Mouse (Mus musculus) liver, embryonic 11.5 days (tissue): ENCODE data around the gene Metap2. TPM values are rescaled to one million over a fixed set of nuclear protein-coding genes. Genes with fewer than 3 reads are reported as not detected.

ENCODE experiments used
- ATAC-seq: fragments of 200-750 bp; cut with Nextera tagmentation; replicated peaks from 2 replicates; pipeline ENCODE4 v1.8.0; 2017; ENCODE audit warnings: moderate number of reproducible peaks, mild to moderate bottlenecking, moderate TSS enrichment, moderate library complexity; ENCODE audit not compliant: low FRiP score
- DNase-seq: peaks from one replicate; pipeline ENCODE4 v3.0.0-alpha.2; 2017; ENCODE audit warnings: low spot score
- H3K27ac ChIP-seq: fragments of 300-500 bp; sonication (generic); 2 replicates; pipeline ENCODE4 v1.5.1; 2014; ENCODE audit warnings: mild to moderate bottlenecking, low read depth, low read length, control low read depth
- H3K27me3 ChIP-seq: fragments of 300-500 bp; sonication (generic); replicated peaks from 2 replicates; pipeline ENCODE4 v1.6.1; 2014; ENCODE audit warnings: low read length, mixed read lengths; ENCODE audit not compliant: control insufficient read depth, insufficient read depth
- H3K36me3 ChIP-seq: fragments of 300-500 bp; sonication (generic); 2 replicates; pipeline ENCODE4 v1.6.1; 2014; ENCODE audit warnings: mild to moderate bottlenecking, low read length, moderate library complexity, mixed read lengths; ENCODE audit not compliant: control insufficient read depth, insufficient read depth
- H3K4me1 ChIP-seq: fragments of 300-500 bp; sonication (generic); replicated peaks from 2 replicates; pipeline ENCODE4 v1.6.1; 2014; ENCODE audit warnings: low read length, mixed read lengths; ENCODE audit not compliant: control insufficient read depth, insufficient read depth
- H3K4me2 ChIP-seq: fragments of 300-500 bp; sonication (generic); 2 replicates; pipeline ENCODE4 v1.6.1; 2014; ENCODE audit warnings: mild to moderate bottlenecking, control low read depth, moderate library complexity
- H3K4me3 ChIP-seq: fragments of 300-500 bp; sonication (generic); 2 replicates; pipeline ENCODE4 v1.5.1; 2014; ENCODE audit warnings: low read depth, low read length, control low read depth
- H3K9ac ChIP-seq: fragments of 300-500 bp; sonication (generic); 2 replicates; pipeline ENCODE4 v1.6.1; 2014; ENCODE audit warnings: low read depth, low read length, control low read depth
- H3K9me3 ChIP-seq: fragments of 300-500 bp; sonication (generic); 2 replicates; pipeline ENCODE4 v1.6.1; 2016; ENCODE audit warnings: low read length, inconsistent platforms, mixed read lengths; ENCODE audit not compliant: control insufficient read depth
- WGBS: fragments of 180-500 bp; shearing (Covaris S2); extraction: QIAGEN DNeasy Blood & Tissue Kit; methylation state at CpG from one replicate; pipeline ENCODE4 v1.1.7; 2014; 5-methylcytosine and 5-hydroxymethylcytosine counted together
- polyA plus RNA-seq: library from polyadenylated mRNA; unstranded; fragments of >200 nt; fragmentation: Nextera tagmentation; extraction: Ambion mirVana; gene quantifications from 2 replicates; pipeline ENCODE4 v1.2.1, GENCODE M21; 2014

The Metap2 gene
- 397 and 398 TPM in 2 replicates for polyA plus RNA-seq

GRCm38 (mm10) chr10:93897043-93897646 is at the start of gene Metap2:
Gene Metap2 (minus strand): TSS chr10:93897093.
- Histone ChIP-seq H3K4me2 (no peak within 1 kb of the TSS), H3K27ac (no peak within 1 kb of the TSS), H3K9ac (no peak within 1 kb of the TSS), H3K4me1 (peaks cover 2% of the 10 kb centered on the region; the same call in 1 of the 2 replicates), H3K27me3 (no peaks in the 10 kb centered on the region), H3K36me3 (no peaks in the 10 kb centered on the region), H3K9me3 (no peaks in the 10 kb centered on the region), H3K4me3 (no peak within 1 kb of the TSS)
- 72% methylated on average over 7 of the region's 7 CpGs for WGBS
- DNase-seq (no peak), ATAC-seq (no peak)

- H3K4me1 ChIP-seq: no peaks in the 10 kb centered on the region; the same call in 1 of the 2 replicates
- H3K9ac ChIP-seq: no peak overlapping the region
- H3K4me2 ChIP-seq: no peak overlapping the region
- no peaks in the 10 kb centered on the region for H3K9me3 ChIP-seq
- no peak overlapping the region for H3K4me3 ChIP-seq
- H3K27ac ChIP-seq: no peak overlapping the region
- ATAC-seq (peak; percentile 58), DNase-seq (no peak)
- 51% methylated on average over 9 of the region's 9 CpGs for WGBS
- H3K27me3 ChIP-seq: no peaks in the 10 kb centered on the region
- no peaks in the 10 kb centered on the region for H3K36me3 ChIP-seq
Measured at GRCm38 (mm10) chr10:93945843-93946499, 49.1 kb upstream of the Metap2 start.

GRCm38 (mm10) chr10:93945364-93945763 is 48.5 kb upstream of the Metap2 start:
- no peak overlapping the region for H3K4me2 ChIP-seq
- no peaks in the 10 kb centered on the region for H3K9me3 ChIP-seq
- DNase-seq: no peak
- no peaks in the 10 kb centered on the region for H3K27me3 ChIP-seq
- WGBS: 41% methylated on average over 4 of the region's 4 CpGs
- ATAC-seq: no peak
- no peak overlapping the region for H3K27ac ChIP-seq
- H3K36me3 ChIP-seq: no peaks in the 10 kb centered on the region
- H3K9ac ChIP-seq: no peak overlapping the region
- H3K4me1 ChIP-seq: no peaks in the 10 kb centered on the region; the same call in 1 of the 2 replicates
- H3K4me3 ChIP-seq: no peak overlapping the region

- WGBS: 56% methylated on average over 5 of the region's 5 CpGs
- H3K4me2 ChIP-seq: no peak overlapping the region
- no peaks in the 10 kb centered on the region for H3K36me3 ChIP-seq
- H3K27ac ChIP-seq: no peak overlapping the region
- ATAC-seq (no peak), DNase-seq (no peak)
- no peak overlapping the region for H3K9ac ChIP-seq
- no peaks in the 10 kb centered on the region for H3K27me3 ChIP-seq
- no peaks in the 10 kb centered on the region for H3K9me3 ChIP-seq
- H3K4me3 ChIP-seq: no peak overlapping the region
- H3K4me1 ChIP-seq: no peaks in the 10 kb centered on the region; the same call in 1 of the 2 replicates
Measured at GRCm38 (mm10) chr10:93944241-93944640, 47.3 kb upstream of the Metap2 start.

- ATAC-seq (no peak), DNase-seq (no peak)
- Histone ChIP-seq H3K4me3 (no peak overlapping the region), H3K4me2 (no peak overlapping the region), H3K27me3 (no peaks in the 10 kb centered on the region), H3K36me3 (no peaks in the 10 kb centered on the region), H3K9me3 (no peaks in the 10 kb centered on the region), H3K4me1 (no peaks in the 10 kb centered on the region), H3K9ac (no peak overlapping the region), H3K27ac (no peak overlapping the region)
- 75% methylated on average over 5 of the region's 5 CpGs for WGBS
Measured at GRCm38 (mm10) chr10:93940279-93940678, 43.4 kb upstream of the Metap2 start.

- Histone ChIP-seq H3K4me2 (no peak overlapping the region), H3K9me3 (no peaks in the 10 kb centered on the region), H3K4me3 (no peak overlapping the region), H3K9ac (no peak overlapping the region), H3K36me3 (no peaks in the 10 kb centered on the region), H3K4me1 (no peaks in the 10 kb centered on the region), H3K27ac (no peak overlapping the region), H3K27me3 (no peaks in the 10 kb centered on the region)
- ATAC-seq (no peak), DNase-seq (no peak)
- WGBS: 87% methylated on average over 8 of the region's 8 CpGs
Measured at GRCm38 (mm10) chr10:93939676-93940075, 42.8 kb upstream of the Metap2 start.

- H3K27ac ChIP-seq: no peak overlapping the region
- no peak for ATAC-seq
- no peak for DNase-seq
- H3K4me1 ChIP-seq: no peaks in the 10 kb centered on the region
- no peaks in the 10 kb centered on the region for H3K9me3 ChIP-seq
- no peak overlapping the region for H3K4me2 ChIP-seq
- H3K9ac ChIP-seq: no peak overlapping the region
- 91% methylated on average over 20 of the region's 20 CpGs for WGBS
- H3K27me3 ChIP-seq: no peaks in the 10 kb centered on the region
- no peaks in the 10 kb centered on the region for H3K36me3 ChIP-seq
- no peak overlapping the region for H3K4me3 ChIP-seq
Measured at GRCm38 (mm10) chr10:93938844-93939271, 42.0 kb upstream of the Metap2 start.

- no peak for DNase-seq
- no peaks in the 10 kb centered on the region for H3K27me3 ChIP-seq
- no peaks in the 10 kb centered on the region for H3K4me1 ChIP-seq
- no peak overlapping the region for H3K4me3 ChIP-seq
- no peak overlapping the region for H3K9ac ChIP-seq
- H3K4me2 ChIP-seq: no peak overlapping the region
- ATAC-seq: no peak
- no peak overlapping the region for H3K27ac ChIP-seq
- no peaks in the 10 kb centered on the region for H3K36me3 ChIP-seq
- 67% methylated on average over 9 of the region's 9 CpGs for WGBS
- H3K9me3 ChIP-seq: no peaks in the 10 kb centered on the region
Measured at GRCm38 (mm10) chr10:93933980-93934379, 37.1 kb upstream of the Metap2 start.

- DNase-seq: no peak
- H3K27ac ChIP-seq: no peak overlapping the region
- H3K9me3 ChIP-seq: no peaks in the 10 kb centered on the region
- no peaks in the 10 kb centered on the region for H3K36me3 ChIP-seq
- ATAC-seq: no peak
- H3K27me3 ChIP-seq: no peaks in the 10 kb centered on the region
- no peak overlapping the region for H3K9ac ChIP-seq
- H3K4me2 ChIP-seq: no peak overlapping the region
- no peaks in the 10 kb centered on the region for H3K4me1 ChIP-seq
- no peak overlapping the region for H3K4me3 ChIP-seq
- 78% methylated on average over 5 of the region's 5 CpGs for WGBS
Measured at GRCm38 (mm10) chr10:93932861-93933260, 36.0 kb upstream of the Metap2 start.
